Mouse (Mus musculus) left cerebral cortex, postnatal 14 days (tissue): ENCODE data around the gene Usp16. TPM values are rescaled to one million over a fixed set of nuclear protein-coding genes. Genes with fewer than 3 reads are reported as not detected.
"Not testable (repeated sequence)": the region's sequence is repeated elsewhere in the genome, so short reads cannot be mapped to it uniquely, and the experiment has no call there.

Experiments
- DNase-seq, 2 experiments: peaks; one replicate each; pipeline ENCODE4 v3.0.0; 2021 to 2022; ENCODE audit warnings: low spot score in 2 of 2, mixed read lengths in 1 of 2
- intact Hi-C: fragments of 180-260 bp; cut with DNase I; formaldehyde crosslinking; loops from one replicate; pipeline ENCODE4 v1.15.1; 2025
- total RNA-seq, 2 experiments: library from RNA; stranded (reverse); gene quantifications; 2 replicates each; pipeline ENCODE4 v1.2.3; 2021

Usp16 gene
- total RNA-seq, 2 experiments from 2014 or later = 48.7 to 53.3 TPM

DNA sequence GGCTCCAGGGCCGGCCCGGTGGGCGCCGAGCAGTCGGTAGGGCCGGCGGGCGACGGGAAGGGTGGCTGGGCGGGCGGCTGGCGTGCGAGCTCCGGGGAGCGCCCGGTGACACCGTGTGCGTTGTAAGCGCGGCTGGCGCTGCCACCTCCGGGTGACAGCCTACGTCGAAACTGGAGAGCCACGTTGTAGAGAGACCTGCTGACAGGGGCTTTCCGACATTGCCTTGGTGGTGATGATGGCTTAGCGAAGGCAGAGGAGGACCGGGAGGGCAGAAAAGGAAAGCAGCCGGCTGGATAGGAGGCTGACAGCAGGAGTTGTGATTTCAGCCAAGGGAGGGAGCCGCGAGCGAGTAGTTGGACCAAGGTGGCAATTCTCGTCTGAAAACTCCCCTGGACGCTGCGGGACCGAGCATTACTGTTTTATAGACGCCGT, 693 bp downstream of the Usp16 start:
- DNase-seq = peak in 1 of 2 experiments; percentile 35
- intact Hi-C loops = loop anchor here (2.0 kb wide), 1 partner anchor 14 kb away; the partner anchor contains the start of gene Rwdd2b

- DNase-seq = no peak
- intact Hi-C loops = no loop called here
Measured at GRCm38 (mm10) chr16:87458752-87459151, 4.2 kb downstream of the Usp16 start.

- no peak for DNase-seq
- intact Hi-C loops = loop anchor here (5.0 kb wide), 1 partner anchor 48 kb away; no protein-coding TSS in a partner anchor
Measured at GRCm38 (mm10) chr16:87470579-87470978, 16.1 kb downstream of the Usp16 start.

DNA sequence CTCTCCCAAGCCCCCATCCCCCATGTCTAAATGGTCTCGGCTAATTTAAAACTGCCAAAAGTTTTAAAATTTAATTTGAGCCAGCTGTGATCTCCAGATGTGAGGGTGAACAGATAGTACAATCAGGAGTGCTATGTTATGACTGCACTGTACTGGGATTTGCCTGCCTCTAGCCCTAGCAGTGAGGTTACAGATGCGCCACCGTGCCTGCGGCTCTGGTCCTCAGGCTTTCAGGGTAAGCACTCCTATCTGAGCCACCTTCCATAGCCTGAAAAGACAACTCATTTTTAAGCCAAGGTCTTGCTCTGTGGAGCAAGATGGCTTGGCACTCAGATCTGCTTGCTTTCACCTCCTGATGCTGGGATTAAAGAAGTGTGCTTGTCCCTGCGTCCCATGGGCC, 29.9 kb downstream of the Usp16 start:
- intact Hi-C loops = no loop called here
- no peak for DNase-seq

DNA sequence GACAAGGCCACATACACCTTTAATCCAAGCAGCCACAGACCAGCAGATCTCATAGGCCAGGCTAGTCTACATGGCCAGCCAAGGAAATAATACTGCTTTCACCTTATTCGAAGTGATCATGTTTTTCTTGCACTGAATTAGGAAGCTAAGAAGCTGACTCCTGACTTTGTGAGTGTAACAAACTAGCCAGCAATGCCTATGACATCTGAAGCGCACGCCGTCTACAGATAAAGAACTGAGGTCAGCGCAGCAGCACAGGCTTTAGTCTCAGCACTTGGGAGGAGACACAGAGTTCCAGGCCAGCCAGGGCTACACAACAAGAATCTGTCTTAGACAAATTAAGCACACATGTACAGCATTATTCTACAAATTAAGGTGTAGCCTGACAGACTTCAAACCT, 32.2 kb downstream of the Usp16 start:
- no peak for DNase-seq
- intact Hi-C loops = no loop called here

GRCm38 (mm10) chr16:87488605-87489004, 34.1 kb downstream of the Usp16 start:
- DNase-seq = no peak
- intact Hi-C loops = no loop called here

DNA sequence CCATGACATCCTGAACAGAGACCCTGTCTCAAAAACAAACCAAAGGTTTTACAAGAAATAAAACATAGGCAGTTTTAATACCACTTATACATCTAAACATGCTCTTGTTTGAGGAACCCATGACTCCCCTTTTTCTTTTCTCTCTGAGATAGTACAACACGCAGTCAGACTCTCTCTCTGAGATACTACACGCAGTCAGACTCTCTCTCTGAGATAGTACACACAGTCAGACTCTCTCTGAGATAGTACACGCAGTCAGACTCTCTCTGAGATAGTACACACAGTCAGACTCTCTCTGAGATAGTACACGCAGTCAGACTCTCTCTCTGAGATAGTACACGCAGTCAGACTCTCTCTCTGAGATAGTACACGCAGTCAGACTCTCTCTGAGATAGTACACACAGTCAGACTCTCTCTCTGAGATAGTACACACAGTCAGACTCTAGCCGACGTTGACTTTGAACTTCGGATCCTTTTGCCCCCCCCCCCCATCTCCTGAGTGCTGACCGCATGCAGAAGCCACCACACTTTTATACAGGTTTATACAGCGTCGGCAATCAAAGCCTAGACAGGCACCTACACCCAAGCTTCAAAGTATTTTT, 37.8 kb downstream of the Usp16 start:
- DNase-seq = not testable (repeated sequence)
- intact Hi-C loops = loop anchor here (2.0 kb wide), 1 partner anchor 69 kb away; no protein-coding TSS in a partner anchor

DNA sequence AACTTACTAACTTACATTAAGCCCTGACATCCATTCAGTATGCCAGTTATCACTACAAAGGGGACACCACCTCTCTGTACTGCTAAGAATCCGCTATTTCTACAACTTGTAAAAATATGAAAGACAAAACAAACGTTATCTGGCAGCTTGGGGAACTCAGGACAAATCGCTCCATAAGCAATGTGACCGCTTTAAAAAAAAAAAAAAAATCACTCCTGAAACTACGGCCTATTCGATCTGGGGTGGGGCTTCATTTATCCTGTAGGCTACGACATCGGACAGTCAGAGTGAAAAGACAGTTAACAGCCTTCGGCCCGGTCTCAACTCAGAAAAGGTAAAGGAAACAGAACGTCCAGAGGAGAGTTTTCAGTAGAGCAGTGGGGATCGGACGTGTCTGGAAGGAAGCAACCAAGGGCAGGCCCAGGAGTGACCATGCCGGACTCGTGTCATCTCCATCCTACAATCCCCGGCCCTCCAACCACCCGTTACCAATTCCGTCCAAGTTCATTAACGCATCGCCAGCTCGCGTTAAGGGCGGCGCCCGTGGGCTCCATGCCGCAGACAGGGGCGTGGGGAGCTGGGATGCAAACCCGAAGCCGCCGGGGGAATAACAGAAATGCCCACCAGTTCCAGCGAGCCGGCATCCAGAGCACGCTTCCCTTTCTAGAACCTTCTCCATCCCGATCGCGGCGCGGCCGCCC, 40.6 kb downstream of the Usp16 start:
- intact Hi-C loops = loop anchor here (2.0 kb wide), 1 partner anchor 38 kb away; no protein-coding TSS in a partner anchor
- DNase-seq = no peak

- intact Hi-C loops = loop anchor here (2.0 kb wide), 1 partner anchor 39 kb away; no protein-coding TSS in a partner anchor
- peak; percentile 97 for DNase-seq
Measured at GRCm38 (mm10) chr16:87495716-87496447, 41.4 kb downstream of the Usp16 start, which contains the start of gene Cct8. Cct8 (minus strand) TSS chr16:87495873.

GRCm38 (mm10) chr16:87496728-87497127, 42.2 kb downstream of the Usp16 start:
- intact Hi-C loops = no loop called here
- no peak for DNase-seq

DNA sequence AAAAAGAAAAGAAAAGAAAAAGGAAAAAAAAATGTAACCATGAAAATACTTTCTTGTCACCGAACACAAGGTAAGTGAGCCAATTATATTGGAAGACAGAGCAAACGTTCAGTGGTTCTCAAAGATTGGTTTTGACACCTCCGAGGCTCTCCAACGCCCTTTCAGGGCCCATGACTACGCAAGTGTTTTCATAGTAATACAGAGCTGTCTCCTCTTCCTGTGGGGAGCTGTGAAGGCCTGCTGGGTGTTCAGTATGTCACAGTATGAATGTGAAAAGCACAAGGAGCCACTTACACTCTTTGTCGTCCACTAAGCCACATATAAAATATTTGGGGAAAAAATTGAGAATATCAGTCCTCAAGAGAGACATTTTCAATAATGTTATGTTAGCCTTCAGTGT, 42.7 kb downstream of the Usp16 start:
- intact Hi-C loops = no loop called here
- no peak for DNase-seq

DNA sequence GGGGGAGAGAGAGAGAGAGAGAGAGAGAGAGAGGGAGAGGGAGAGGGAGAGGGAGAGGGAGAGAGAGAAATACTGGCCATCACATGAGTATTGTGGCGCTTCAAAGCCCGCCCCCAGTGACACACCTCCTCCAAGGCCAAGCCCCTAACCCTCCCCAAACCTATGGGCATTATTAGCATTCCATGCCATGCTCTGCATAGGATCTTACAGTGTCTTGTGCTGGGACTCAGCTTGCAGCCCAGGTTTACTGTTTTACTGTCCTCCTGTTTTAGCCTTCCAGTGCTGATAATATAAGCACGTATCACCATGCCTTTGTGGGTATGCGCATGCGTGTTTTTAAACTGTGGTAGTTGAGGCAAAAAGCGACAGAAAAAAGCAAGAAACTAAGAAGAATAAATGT, 45.1 kb downstream of the Usp16 start:
- intact Hi-C loops = no loop called here
- DNase-seq = no peak

GRCm38 (mm10) chr16:87501304-87502078, 47.0 kb downstream of the Usp16 start:
- intact Hi-C loops = no loop called here
- DNase-seq = no peak

- intact Hi-C loops = no loop called here
- DNase-seq = peak in 1 of 2 experiments; percentile 14
Measured at GRCm38 (mm10) chr16:87511706-87512105, 57.2 kb downstream of the Usp16 start.

DNA sequence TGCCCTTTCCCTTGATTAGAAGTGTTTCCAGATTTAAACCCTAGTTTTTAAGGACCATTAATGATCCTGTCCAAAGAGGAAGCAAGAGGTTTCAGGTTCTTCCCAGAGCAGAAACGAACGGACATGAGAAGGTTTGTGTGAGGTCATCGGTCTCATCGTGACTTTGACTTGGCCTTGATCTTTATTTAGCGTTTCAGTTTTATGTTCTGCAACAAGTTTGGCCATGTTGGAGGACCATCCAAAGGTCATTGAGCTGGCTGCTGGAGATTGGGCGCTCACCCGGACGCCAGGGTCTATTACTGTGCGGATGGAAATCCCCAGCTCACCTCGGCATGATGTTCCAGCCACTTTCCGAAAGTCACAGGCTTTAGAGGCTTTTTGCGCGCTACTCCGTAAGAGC, 57.8 kb downstream of the Usp16 start:
- DNase-seq = no peak
- intact Hi-C loops = no loop called here

- no peak for DNase-seq
- intact Hi-C loops = loop anchor here (5.0 kb wide), 1 partner anchor 68 kb away; no protein-coding TSS in a partner anchor
Measured at GRCm38 (mm10) chr16:87524228-87524627, 69.7 kb downstream of the Usp16 start.

- DNase-seq = no peak
- intact Hi-C loops = no loop called here
Measured at GRCm38 (mm10) chr16:87527553-87528249, 73.2 kb downstream of the Usp16 start.

DNA sequence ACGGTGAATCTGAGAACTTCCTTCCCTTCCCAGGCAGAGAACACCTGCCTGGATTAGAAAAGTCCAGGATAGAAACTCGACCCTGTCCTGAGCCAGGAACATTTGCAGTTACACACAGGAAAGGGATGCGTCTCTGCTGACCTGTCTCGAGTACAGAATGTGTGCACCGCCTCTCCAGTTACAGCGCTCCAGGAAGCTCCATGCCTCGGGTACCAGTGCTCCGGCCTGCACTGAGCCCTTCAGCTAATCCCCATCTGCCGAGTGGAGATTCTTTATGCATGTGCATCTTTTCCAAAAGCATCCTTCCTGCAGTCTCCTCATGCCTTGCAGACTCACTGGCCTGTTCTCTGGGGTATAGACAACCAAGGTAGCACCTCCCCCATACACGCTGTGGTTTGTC, 74.3 kb downstream of the Usp16 start:
- no peak for DNase-seq
- intact Hi-C loops = no loop called here
